Mouse (Mus musculus): ENCODE measurements around the gene Tsc1. TPM values are rescaled to one million over a fixed set of nuclear protein-coding genes. Genes with fewer than 3 reads are reported as not detected.

The Tsc1 gene
- total RNA-seq, 2 experiments from 2014 or later: 10.9 to 20.1 TPM

- no peak for ATAC-seq (replicated peaks; ENCODE audit: low FRiP score, low TSS enrichment, poor library complexity, severe bottlenecking)
Measured at GRCm38 (mm10) chr2:28638352-28638751, 2.7 kb upstream of the Tsc1 start.

DNA sequence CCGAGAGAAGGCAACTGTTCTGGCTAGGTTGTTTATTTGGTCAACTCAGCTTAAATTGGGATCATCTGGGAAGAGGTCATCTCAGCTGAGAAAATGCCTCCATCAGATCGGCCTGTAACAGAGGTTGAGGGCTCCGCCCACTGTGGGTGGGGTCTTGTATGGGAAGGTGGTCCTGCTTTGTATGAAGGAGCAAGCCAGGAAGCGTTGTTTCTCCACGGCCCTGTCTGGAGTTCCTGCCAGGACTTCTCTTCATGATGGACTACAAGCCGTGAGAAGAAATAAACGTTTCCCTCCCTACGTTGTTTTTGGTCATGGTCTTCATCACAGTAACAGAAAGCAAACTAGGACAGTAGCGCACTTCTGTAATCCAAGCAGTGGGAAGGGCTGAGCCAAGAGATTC, 2.1 kb upstream of the Tsc1 start:
- no peak for ATAC-seq (replicated peaks; ENCODE audit: low FRiP score, low TSS enrichment, poor library complexity, severe bottlenecking)

- no peak for ATAC-seq (replicated peaks; ENCODE audit: low FRiP score, low TSS enrichment, poor library complexity, severe bottlenecking)
Measured at GRCm38 (mm10) chr2:28639794-28640193, 1.2 kb upstream of the Tsc1 start.

GRCm38 (mm10) chr2:28641435-28641941, 460 bp downstream of the Tsc1 start:
- ATAC-seq (replicated peaks; ENCODE audit: low FRiP score, low TSS enrichment, poor library complexity, severe bottlenecking): no peak

GRCm38 (mm10) chr2:28643081-28643480, 2.1 kb downstream of the Tsc1 start:
- no peak for ATAC-seq (replicated peaks; ENCODE audit: low FRiP score, low TSS enrichment, poor library complexity, severe bottlenecking)

- ATAC-seq (replicated peaks; ENCODE audit: low FRiP score, low TSS enrichment, poor library complexity, severe bottlenecking): no peak
Measured at GRCm38 (mm10) chr2:28650526-28650925, 9.5 kb downstream of the Tsc1 start.

DNA sequence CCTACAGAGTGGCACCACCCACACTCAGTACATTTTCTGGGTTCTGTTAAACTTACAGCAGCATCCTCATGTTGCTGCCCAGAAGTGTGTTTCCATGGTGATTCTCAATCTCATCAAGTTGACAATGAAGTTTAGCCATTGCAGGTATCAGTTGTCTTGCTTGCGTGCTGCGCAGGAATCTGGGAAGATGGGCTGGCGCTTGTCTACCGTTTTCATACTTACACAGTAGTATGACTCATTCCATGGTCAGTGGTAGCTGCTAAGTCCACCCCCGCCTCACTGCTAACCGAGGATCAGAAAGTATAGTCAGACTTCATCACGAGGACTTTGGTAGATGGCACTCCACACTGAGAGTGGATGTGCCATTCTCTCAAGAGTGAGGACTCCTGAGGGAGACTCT, 12.3 kb downstream of the Tsc1 start:
- no peak for ATAC-seq (replicated peaks; ENCODE audit: low FRiP score, low TSS enrichment, poor library complexity, severe bottlenecking)

DNA sequence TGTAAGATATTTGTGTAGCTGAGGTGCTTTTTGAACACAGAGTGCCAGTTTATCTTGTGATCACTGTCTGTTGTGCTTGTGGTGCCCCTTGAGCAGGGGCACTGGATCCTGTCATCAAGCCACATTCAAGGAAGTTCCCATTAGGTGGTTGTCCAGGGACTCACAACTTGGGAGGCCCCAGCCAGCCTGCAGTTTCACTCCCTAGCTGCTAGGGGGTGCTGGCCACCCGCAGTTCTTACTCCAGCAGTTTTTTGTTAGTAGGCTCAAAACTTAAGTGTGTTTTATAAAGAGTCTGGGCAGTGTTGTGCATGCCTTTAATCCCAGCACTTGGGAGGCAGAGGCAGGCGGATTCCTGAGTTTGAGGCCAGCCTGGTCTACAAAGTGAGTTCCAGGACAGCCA, 13.3 kb downstream of the Tsc1 start:
- peak; percentile 65; the same call in 1 of the 2 replicates for ATAC-seq (replicated peaks; ENCODE audit: low FRiP score, low TSS enrichment, poor library complexity, severe bottlenecking)

DNA sequence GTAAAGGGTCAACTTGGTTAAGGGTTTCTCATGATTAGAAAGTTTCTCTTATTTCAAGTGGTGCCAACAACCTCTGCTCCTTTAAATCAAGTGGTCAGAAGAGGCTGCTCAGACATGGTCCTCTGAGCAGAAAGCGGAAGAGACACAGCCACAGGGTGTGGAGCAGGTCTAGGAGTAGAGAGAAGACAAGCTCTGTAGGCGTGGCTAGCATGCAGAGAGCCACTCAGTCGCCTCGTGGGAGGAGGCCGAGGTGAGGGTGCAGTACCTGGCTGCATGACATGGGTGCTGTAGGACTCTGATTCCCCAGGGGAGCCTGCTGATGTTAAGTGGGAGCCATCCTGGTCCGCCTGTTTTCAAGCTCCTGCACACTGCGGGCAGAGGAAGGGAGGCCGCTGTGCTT, 15.2 kb downstream of the Tsc1 start:
- no peak for ATAC-seq (replicated peaks; ENCODE audit: low FRiP score, low TSS enrichment, poor library complexity, severe bottlenecking)

- peak; percentile 52 for ATAC-seq (replicated peaks; ENCODE audit: low FRiP score, low TSS enrichment, poor library complexity, severe bottlenecking)
Measured at GRCm38 (mm10) chr2:28662891-28663290, 21.9 kb downstream of the Tsc1 start.

DNA sequence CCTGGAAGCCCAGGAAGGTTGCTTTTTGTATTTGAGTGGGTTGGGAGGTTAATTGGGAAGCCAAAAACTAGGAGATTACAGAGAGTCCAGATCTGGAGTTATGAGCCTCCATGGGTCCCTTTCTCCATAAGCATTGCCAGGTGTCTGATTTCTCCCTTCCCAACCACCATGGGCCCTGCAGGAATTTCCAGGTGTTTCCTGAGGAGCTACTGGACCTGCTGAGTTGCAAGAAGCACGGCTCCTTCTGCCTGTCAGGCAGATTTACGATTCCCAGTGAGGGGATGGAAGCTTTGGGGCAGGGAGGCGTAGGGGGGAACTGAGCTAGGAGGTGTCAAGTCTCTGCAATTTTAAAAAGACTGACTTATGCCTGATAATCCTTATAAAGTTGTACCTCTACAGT, 24.8 kb downstream of the Tsc1 start:
- no peak for ATAC-seq (replicated peaks; ENCODE audit: low FRiP score, low TSS enrichment, poor library complexity, severe bottlenecking)

- ATAC-seq (replicated peaks; ENCODE audit: low FRiP score, low TSS enrichment, poor library complexity, severe bottlenecking): no peak
Measured at GRCm38 (mm10) chr2:28671438-28671837, 30.4 kb downstream of the Tsc1 start.

DNA sequence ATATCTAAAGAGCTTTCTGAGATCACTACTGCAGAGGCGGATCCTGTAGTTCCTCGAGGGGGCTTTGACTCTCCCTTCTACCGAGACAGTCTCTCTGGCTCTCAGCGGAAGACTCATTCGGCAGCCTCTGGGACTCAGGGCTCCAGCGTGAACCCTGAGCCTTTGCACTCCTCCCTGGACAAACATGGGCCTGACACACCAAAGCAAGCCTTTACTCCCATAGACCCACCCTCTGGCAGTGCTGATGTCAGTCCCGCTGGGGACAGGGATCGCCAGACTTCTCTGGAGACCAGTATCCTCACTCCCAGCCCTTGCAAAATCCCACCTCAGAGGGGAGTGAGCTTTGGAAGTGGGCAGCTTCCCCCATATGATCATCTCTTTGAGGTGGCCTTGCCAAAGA, 35.0 kb downstream of the Tsc1 start:
- ATAC-seq (replicated peaks; ENCODE audit: low FRiP score, low TSS enrichment, poor library complexity, severe bottlenecking): no peak

DNA sequence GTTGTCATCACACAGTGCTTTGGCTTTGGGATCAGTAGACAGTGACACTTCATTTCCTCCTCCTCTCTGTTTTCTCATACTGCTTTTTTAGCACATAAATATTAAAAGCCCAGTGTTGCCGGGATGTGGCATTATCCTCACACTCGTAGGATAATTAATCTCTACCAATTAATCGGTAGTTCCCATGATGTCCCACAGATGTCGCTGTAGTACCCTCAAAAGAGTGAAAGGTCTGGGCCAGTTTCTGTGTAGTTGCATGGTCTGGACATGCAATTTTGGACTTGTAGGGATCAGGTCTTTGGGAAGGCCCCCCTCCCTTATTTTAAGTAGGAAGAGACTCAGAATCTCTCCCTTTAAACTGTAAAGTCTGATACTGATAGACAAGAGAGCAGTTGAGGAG, 39.7 kb downstream of the Tsc1 start:
- ATAC-seq (replicated peaks; ENCODE audit: low FRiP score, low TSS enrichment, poor library complexity, severe bottlenecking): peak; percentile 65

DNA sequence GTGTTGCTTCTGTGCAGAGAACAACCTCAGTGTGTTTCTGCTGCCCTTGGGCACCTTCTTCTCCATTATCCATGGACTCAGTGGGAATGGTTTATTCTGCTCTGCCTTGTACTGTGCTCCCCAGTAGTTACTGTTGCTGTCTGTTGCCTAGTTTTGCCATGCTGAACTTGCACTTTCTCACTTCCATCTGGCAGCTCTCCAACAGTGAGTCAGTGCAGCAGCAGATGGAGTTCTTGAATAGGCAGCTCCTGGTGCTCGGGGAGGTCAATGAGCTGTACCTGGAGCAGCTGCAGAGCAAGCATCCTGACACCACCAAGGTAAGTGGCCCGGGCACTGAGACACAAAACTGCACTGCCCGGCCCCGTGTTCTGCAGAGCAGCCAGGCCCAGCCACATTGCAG, 40.7 kb downstream of the Tsc1 start:
- ATAC-seq (replicated peaks; ENCODE audit: low FRiP score, low TSS enrichment, poor library complexity, severe bottlenecking): no peak

GRCm38 (mm10) chr2:28685895-28686294, 44.9 kb downstream of the Tsc1 start:
- ATAC-seq (replicated peaks; ENCODE audit: low FRiP score, low TSS enrichment, poor library complexity, severe bottlenecking): no peak

DNA sequence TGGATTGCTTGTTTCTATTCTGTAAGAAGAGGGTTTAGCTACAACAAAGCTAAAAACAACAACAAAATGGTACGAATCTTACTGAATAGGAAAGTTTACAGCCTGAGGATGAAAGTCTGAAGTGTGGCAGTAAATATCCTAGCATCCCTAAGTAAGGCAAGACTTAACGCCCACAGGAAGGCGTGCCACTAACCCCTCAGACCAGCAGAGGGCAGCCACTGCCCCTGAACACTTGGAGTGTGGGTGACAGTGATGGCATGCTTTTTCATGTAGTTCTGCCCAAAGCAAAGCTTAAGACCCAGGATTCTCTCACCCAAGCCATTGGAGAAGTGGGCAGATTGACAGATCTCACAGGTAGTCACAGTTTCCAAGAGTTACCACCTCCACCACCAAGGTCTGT, 47.4 kb downstream of the Tsc1 start:
- ATAC-seq (replicated peaks; ENCODE audit: low FRiP score, low TSS enrichment, poor library complexity, severe bottlenecking): peak; percentile 79

GRCm38 (mm10) chr2:28692692-28693091, 51.7 kb downstream of the Tsc1 start:
- ATAC-seq (replicated peaks; ENCODE audit: low FRiP score, low TSS enrichment, poor library complexity, severe bottlenecking): no peak

DNA sequence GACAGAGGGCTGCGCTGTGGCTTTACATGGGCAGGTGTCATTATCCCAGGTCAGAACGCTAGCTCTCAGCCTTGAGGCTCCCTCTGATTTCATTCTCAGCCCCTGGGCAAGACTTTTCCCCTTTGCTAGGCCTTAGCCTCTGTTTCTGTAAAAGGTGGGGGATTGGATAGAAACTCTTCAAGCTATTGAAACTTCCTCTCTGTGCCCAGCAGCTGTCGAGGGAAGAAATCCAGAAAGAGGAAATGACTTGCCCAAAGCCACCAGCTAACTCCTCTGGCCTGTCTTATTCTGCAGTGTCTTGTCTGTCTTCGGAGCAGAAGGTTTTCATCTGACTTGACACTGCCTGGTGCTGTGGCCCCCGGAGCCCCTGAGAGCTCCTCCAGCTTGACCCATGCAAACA, 57.5 kb downstream of the Tsc1 start:
- ATAC-seq (replicated peaks; ENCODE audit: low FRiP score, low TSS enrichment, poor library complexity, severe bottlenecking): no peak

DNA sequence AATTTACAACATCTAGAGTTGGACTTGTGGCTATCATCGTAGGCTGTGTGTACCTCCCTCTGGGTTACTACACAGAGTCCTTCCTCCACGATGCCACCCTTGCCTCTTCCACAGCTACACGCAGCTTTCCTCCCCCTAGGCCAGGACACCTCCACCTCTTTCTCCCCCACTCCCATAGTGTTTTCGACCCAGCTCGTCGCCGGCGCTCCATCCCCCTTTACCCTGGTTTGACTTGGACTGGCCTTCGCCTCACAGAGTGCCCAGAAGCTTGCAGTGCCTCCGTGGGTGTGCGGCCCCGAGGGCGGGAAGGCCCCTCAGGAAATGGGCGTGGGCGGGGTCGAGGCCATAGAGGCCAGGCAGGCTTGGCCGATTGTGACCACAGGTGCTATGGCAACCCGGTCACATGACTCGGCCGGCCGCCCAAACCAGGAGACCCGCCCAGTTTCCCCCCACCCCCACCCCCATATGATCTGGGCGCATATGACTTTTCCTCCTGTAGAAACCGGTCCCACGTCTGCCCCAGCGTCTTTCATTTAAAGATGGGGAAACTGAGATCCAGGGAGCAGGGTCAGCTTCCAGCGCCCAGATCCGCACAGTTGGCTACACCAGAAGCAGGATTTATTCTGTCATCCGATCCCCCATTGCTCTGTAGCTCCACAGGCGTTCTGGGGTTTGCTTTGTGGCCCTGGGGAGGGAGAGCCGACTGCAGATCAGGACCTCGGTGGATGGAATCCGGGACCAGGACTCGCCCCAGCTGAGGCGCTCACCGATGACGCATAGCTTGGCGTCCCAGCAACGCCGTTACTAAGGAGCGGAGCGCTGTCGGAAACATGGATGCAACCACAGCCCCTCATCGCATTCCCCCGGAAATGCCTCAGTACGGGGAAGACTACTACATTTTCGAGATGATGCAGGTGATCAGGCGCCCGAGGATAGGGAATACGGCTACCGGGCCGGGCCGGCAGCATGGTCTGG, 58.6 kb downstream of the Tsc1 start, which contains the start of the genes Spaca9 and Ak8:
TSS of gene Spaca9 (minus strand) at position 367 of the 975 bp plus-strand sequence.
TSS of gene Ak8 (plus strand) at position 804 of the 975 bp plus-strand sequence.
- no peak for ATAC-seq (replicated peaks; ENCODE audit: low FRiP score, low TSS enrichment, poor library complexity, severe bottlenecking)
